Mouse (Mus musculus) intestine, embryonic 14.5 days (tissue): Measurements from ENCODE around the gene Stil. TPM values are rescaled to one million over a fixed set of nuclear protein-coding genes. Genes with fewer than 3 reads are reported as not detected.

Experiments
- ATAC-seq: fragments of 200-750 bp; cut with Nextera tagmentation; replicated peaks from 2 replicates; pipeline ENCODE4 v1.8.0; 2017; ENCODE audit warnings: low read depth, moderate number of reproducible peaks, moderate TSS enrichment, moderate library complexity; ENCODE audit not compliant: low FRiP score, low TSS enrichment
- DNase-seq: peaks from one replicate; pipeline ENCODE4 v3.0.0-alpha.2; 2018; ENCODE audit warnings: low spot score
- H3K27ac ChIP-seq: fragments of 300-500 bp; sonication (generic); 2 replicates; pipeline ENCODE4 v1.5.1; 2014; ENCODE audit warnings: low read depth, mild to moderate bottlenecking, control low read depth
- H3K27me3 ChIP-seq: fragments of 300-500 bp; sonication (generic); replicated peaks from 2 replicates; pipeline ENCODE4 v1.6.1; 2014; ENCODE audit warnings: low read length, control low read depth; ENCODE audit not compliant: control insufficient read depth, insufficient read depth
- H3K36me3 ChIP-seq: fragments of 300-500 bp; sonication (generic); 2 replicates; pipeline ENCODE4 v1.6.1; 2014; ENCODE audit warnings: low read length, control low read depth; ENCODE audit not compliant: control insufficient read depth, insufficient read depth
- H3K4me1 ChIP-seq: fragments of 300-500 bp; sonication (generic); replicated peaks from 2 replicates; pipeline ENCODE4 v1.6.1; 2014; ENCODE audit warnings: low read length, control low read depth, mixed read lengths; ENCODE audit not compliant: control insufficient read depth, insufficient read depth
- H3K4me2 ChIP-seq: fragments of 300-500 bp; sonication (generic); 2 replicates; pipeline ENCODE4 v1.6.1; 2014; ENCODE audit warnings: low read length
- H3K4me3 ChIP-seq: fragments of 300-500 bp; sonication (generic); 2 replicates; pipeline ENCODE4 v1.5.1; 2014; ENCODE audit warnings: low read depth, low read length, control low read depth, mixed read lengths
- H3K9ac ChIP-seq: fragments of 300-500 bp; sonication (generic); 2 replicates; pipeline ENCODE4 v1.6.1; 2014; ENCODE audit warnings: mild to moderate bottlenecking, low read length
- H3K9me3 ChIP-seq: fragments of 300-500 bp; sonication (generic); 2 replicates; pipeline ENCODE4 v1.6.1; 2016; ENCODE audit warnings: low read length, control low read depth; ENCODE audit not compliant: control insufficient read depth
- WGBS: fragments of 180-500 bp; shearing (Covaris S2); extraction: QIAGEN DNeasy Blood & Tissue Kit; methylation state at CpG from one replicate; pipeline ENCODE4 v1.1.7; 2014; 5-methylcytosine and 5-hydroxymethylcytosine counted together
- polyA plus RNA-seq: library from polyadenylated mRNA; unstranded; fragments of >200 nt; fragmentation: Nextera tagmentation; extraction: Ambion mirVana; gene quantifications from 2 replicates; pipeline ENCODE4 v1.2.1, GENCODE M21; 2014

Gene Stil
- polyA plus RNA-seq, 1 experiment from 2014 or later, result 18.1 TPM

DNA sequence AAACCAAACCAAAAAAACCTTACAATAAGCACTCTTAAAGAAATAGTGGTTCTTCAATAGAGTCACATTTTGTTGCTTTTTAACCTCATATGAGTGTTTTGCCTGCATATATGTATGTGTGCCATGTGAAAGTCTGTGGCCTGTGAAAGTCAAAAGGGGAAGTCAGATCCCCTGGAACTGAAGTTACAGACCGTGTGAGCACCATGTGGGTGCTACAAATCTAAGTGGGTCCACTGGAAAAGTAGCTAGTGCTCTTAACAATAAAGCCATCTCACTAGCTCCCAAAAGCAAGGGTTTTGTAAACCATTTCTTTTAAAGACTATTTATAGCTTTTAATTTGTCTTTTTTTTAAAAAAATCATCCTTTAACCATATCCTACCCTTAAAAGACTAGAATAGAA is 17.3 kb upstream of the Stil start:
- WGBS, result 81% methylated on average over 1 of the region's 1 CpGs
- H3K27me3 ChIP-seq, result no peaks in the 10 kb centered on the region
- no peaks in the 10 kb centered on the region for H3K36me3 ChIP-seq
- ATAC-seq (no peak), DNase-seq (no peak)
- H3K27ac ChIP-seq, result no peak overlapping the region
- H3K9me3 ChIP-seq, result no peaks in the 10 kb centered on the region
- peaks cover 4% of the 10 kb centered on the region for H3K4me1 ChIP-seq
- no peak overlapping the region for H3K4me2 ChIP-seq
- no peak overlapping the region for H3K9ac ChIP-seq
- H3K4me3 ChIP-seq, result no peak overlapping the region

GRCm38 (mm10) chr4:114983020-114983419 is 16.9 kb upstream of the Stil start:
- peaks cover 4% of the 10 kb centered on the region for H3K4me1 ChIP-seq
- no peak overlapping the region for H3K4me2 ChIP-seq
- 77% methylated on average over 1 of the region's 1 CpGs for whole genome bisulfite sequencing
- no peak overlapping the region for H3K27ac ChIP-seq
- H3K9ac ChIP-seq, result no peak overlapping the region
- no peaks in the 10 kb centered on the region for H3K27me3 ChIP-seq
- H3K36me3 ChIP-seq, result no peaks in the 10 kb centered on the region
- H3K9me3 ChIP-seq, result no peaks in the 10 kb centered on the region
- ATAC-seq (no peak), DNase-seq (no peak)
- no peak overlapping the region for H3K4me3 ChIP-seq

DNA sequence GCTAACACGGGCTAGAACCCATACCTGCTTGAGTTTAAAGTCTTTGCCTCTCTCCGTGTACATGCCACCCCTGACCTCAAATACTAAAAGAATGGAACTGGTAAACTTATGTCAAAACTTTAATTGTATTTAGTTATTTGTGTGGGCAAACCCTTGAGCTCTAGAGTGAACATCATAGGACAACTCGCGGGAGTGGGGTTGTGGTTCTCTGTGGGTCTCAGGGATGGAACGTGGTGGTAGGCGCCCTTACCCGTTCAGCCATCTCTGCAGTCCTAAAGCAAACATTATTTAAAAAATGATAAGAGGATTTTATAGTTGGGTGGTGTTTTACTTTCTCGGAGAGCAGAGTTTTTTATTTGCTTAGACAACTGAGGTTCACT is 13.8 kb upstream of the Stil start:
- DNase-seq (peak; percentile 72), ATAC-seq (peak; percentile 65)
- no peaks in the 10 kb centered on the region for H3K9me3 ChIP-seq
- peak overlapping the region; percentile 77 for H3K4me3 ChIP-seq
- H3K36me3 ChIP-seq, result no peaks in the 10 kb centered on the region
- H3K9ac ChIP-seq, result peak overlapping the region; percentile 94
- peak overlapping the region; percentile 95 for H3K4me2 ChIP-seq
- no peaks in the 10 kb centered on the region for H3K27me3 ChIP-seq
- H3K4me1 ChIP-seq, result peaks cover 4% of the 10 kb centered on the region
- H3K27ac ChIP-seq, result peak overlapping the region; percentile 100
- WGBS, result under 1% methylated on average over 8 of the region's 8 CpGs

GRCm38 (mm10) chr4:114986591-114987432 is 13.1 kb upstream of the Stil start, which contains the start of gene Cmpk1:
TSS of gene Cmpk1 (minus strand) at chr4:114987241.
- ATAC-seq (peak; percentile 96), DNase-seq (peak; percentile 90)
- H3K36me3 ChIP-seq, result no peaks in the 10 kb centered on the region
- no peaks in the 10 kb centered on the region for H3K27me3 ChIP-seq
- H3K9me3 ChIP-seq, result no peaks in the 10 kb centered on the region
- under 1% methylated on average over 84 of the region's 93 CpGs for WGBS
- peak within 1 kb of the TSS; percentile 77 for H3K4me3 ChIP-seq
- peaks cover 4% of the 10 kb centered on the region for H3K4me1 ChIP-seq
- H3K27ac ChIP-seq, result peak within 1 kb of the TSS; percentile 100
- peak within 1 kb of the TSS; percentile 95 for H3K4me2 ChIP-seq
- H3K9ac ChIP-seq, result peak within 1 kb of the TSS; percentile 94

GRCm38 (mm10) chr4:114994218-114994617 is 5.7 kb upstream of the Stil start:
- Histone ChIP-seq H3K9me3 (no peaks in the 10 kb centered on the region), H3K27me3 (no peaks in the 10 kb centered on the region), H3K27ac (no peak overlapping the region), H3K4me2 (no peak overlapping the region), H3K36me3 (no peaks in the 10 kb centered on the region), H3K9ac (no peak overlapping the region), H3K4me1 (no peaks in the 10 kb centered on the region), H3K4me3 (no peak overlapping the region)
- 87% methylated on average over 3 of the region's 3 CpGs for WGBS
- no peak for ATAC-seq
- no peak for DNase-seq

DNA sequence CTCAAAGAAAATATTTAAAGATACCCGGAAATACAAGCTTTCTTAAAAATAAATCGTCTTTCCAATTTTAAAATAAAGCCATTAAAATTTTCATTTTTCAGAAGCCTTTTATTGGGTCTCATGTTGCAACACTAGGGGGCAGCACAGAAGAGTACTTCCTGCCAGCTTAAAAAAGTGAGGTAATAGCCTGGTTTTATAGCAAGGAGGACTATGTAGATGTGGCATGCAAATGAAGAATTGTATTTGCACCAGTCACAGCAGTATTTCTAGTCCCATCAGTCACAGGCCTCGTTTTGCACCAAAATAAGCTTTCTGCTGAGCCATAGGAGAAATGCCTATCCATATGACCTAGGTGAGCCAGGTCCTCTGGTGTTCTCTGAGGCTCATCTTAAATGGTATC is 2.9 kb upstream of the Stil start:
- H3K4me3 ChIP-seq, result no peak overlapping the region
- no peak for ATAC-seq
- H3K9ac ChIP-seq, result no peak overlapping the region
- H3K4me2 ChIP-seq, result no peak overlapping the region
- DNase-seq, result no peak
- no peaks in the 10 kb centered on the region for H3K9me3 ChIP-seq
- 58% methylated on average over 3 of the region's 3 CpGs for WGBS
- no peak overlapping the region for H3K27ac ChIP-seq
- no peaks in the 10 kb centered on the region for H3K36me3 ChIP-seq
- H3K4me1 ChIP-seq, result peaks cover 11% of the 10 kb centered on the region; the same call in 1 of the 2 replicates
- no peaks in the 10 kb centered on the region for H3K27me3 ChIP-seq

- peak overlapping the region; percentile 53 for H3K9ac ChIP-seq
- peak overlapping the region; percentile 67 for H3K4me2 ChIP-seq
- H3K4me3 ChIP-seq, result peak overlapping the region; percentile 83
- ATAC-seq, result no peak; the same call in 1 of the 2 replicates
- peaks cover 10% of the 10 kb centered on the region for H3K36me3 ChIP-seq
- DNase-seq, result no peak
- 7% methylated on average over 9 of the region's 9 CpGs for WGBS
- H3K27me3 ChIP-seq, result no peaks in the 10 kb centered on the region
- H3K4me1 ChIP-seq, result peaks cover 11% of the 10 kb centered on the region; the same call in 1 of the 2 replicates
- peak overlapping the region; percentile 93 for H3K27ac ChIP-seq
- no peaks in the 10 kb centered on the region for H3K9me3 ChIP-seq
Measured at GRCm38 (mm10) chr4:114999445-114999772, 550 bp upstream of the Stil start.

DNA sequence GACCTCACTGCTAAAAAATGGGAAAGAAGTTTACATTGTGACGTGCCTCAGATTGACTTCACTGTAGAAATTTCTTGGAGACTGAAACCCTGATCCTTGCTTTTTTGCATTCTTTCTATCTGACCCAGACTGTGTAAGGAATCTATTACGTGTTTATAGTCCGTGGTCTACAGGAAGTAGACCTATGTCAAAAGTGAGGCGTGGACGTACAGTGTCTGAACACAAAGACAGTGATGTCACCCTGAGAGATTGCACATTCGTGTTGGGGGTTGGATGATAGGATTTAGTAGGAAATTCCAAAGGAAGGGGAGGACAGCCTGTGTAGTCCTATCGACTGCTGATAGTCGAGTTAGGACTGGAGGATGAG is 453 bp downstream of the Stil start:
- peaks cover 17% of the 10 kb centered on the region for H3K36me3 ChIP-seq
- peak overlapping the region; percentile 76 for H3K9ac ChIP-seq
- no peak for DNase-seq
- no peaks in the 10 kb centered on the region for H3K9me3 ChIP-seq
- WGBS, result under 1% methylated on average over 8 of the region's 8 CpGs
- H3K4me1 ChIP-seq, result peaks cover 11% of the 10 kb centered on the region; the same call in 1 of the 2 replicates
- H3K27me3 ChIP-seq, result no peaks in the 10 kb centered on the region
- H3K27ac ChIP-seq, result peak overlapping the region; percentile 93
- ATAC-seq, result peak; percentile 51
- H3K4me2 ChIP-seq, result peak overlapping the region; percentile 58
- H3K4me3 ChIP-seq, result peak overlapping the region; percentile 83

GRCm38 (mm10) chr4:115014276-115014675 is 14.3 kb downstream of the Stil start:
- no peak overlapping the region for H3K4me2 ChIP-seq
- H3K27me3 ChIP-seq, result no peaks in the 10 kb centered on the region

More at GRCm38 (mm10) chr4:115014276-115014675, 14.3 kb downstream of the Stil start:
- no peak overlapping the region for H3K9ac ChIP-seq
- peaks cover 89% of the 10 kb centered on the region for H3K36me3 ChIP-seq
- H3K27ac ChIP-seq, result no peak overlapping the region
- no peaks in the 10 kb centered on the region for H3K4me1 ChIP-seq
- DNase-seq (no peak), ATAC-seq (no peak)
- 96% methylated on average over 3 of the region's 3 CpGs for WGBS
- H3K4me3 ChIP-seq, result no peak overlapping the region
- H3K9me3 ChIP-seq, result no peaks in the 10 kb centered on the region
